Mouse (Mus musculus) heart, adult 2 months (tissue): ENCODE data around the gene Gm49661.

Experiments
- CTCF ChIP-seq: fragments of 200-600 bp; IDR thresholded peaks from 2 replicates; pipeline ENCODE4 v1.8.1; 2022; ENCODE audit warnings: antibody characterized with exemption, mild to moderate bottlenecking, moderate library complexity
- EP300 ChIP-seq: fragments of 200-500 bp; IDR thresholded peaks from 2 replicates; pipeline ENCODE4 v1.6.1; 2011; ENCODE audit warnings: low read depth, low read length, control low read depth; ENCODE audit not compliant: insufficient read depth
- POLR2A ChIP-seq: fragments of 200-500 bp; IDR thresholded peaks from 2 replicates; pipeline ENCODE4 v1.6.1; 2011; ENCODE audit warnings: mild to moderate bottlenecking, low read depth, low read length, control low read depth; ENCODE audit not compliant: insufficient read depth

- TF ChIP-seq CTCF (no peak), POLR2A (no peak), EP300 (no peak)
Measured at GRCm38 (mm10) chr8:85014431-85014830, 45.2 kb upstream of the Gm49661 start, which contains the start of gene Best2.
